Mouse (Mus musculus) stomach, embryonic 15.5 days (tissue): Measurements from ENCODE around the gene Btrc. TPM values are rescaled to one million over a fixed set of nuclear protein-coding genes. Genes with fewer than 3 reads are reported as not detected.
"Not testable (repeated sequence)": the region's sequence is repeated elsewhere in the genome, so short reads cannot be mapped to it uniquely, and the experiment has no call there.

Experiments used
- ATAC-seq: fragments of 200-750 bp; cut with Nextera tagmentation; 2 replicates; pipeline ENCODE4 v1.8.0; 2017; ENCODE audit warnings: low read depth, moderate number of reproducible peaks, moderate TSS enrichment; ENCODE audit not compliant: insufficient read depth, low FRiP score
- H3K27ac ChIP-seq: fragments of 300-500 bp; sonication (generic); 2 replicates; pipeline ENCODE4 v1.5.1; 2015; ENCODE audit warnings: mild to moderate bottlenecking, inconsistent platforms
- H3K27me3 ChIP-seq: fragments of 300-500 bp; sonication (generic); replicated peaks from 2 replicates; pipeline ENCODE4 v1.6.1; 2015; ENCODE audit warnings: inconsistent platforms
- H3K36me3 ChIP-seq: fragments of 300-500 bp; sonication (generic); 2 replicates; pipeline ENCODE4 v1.6.1; 2015; ENCODE audit warnings: inconsistent platforms
- H3K4me1 ChIP-seq: fragments of 300-500 bp; sonication (generic); 2 replicates; pipeline ENCODE4 v1.6.1; 2015; ENCODE audit warnings: inconsistent platforms
- H3K4me2 ChIP-seq: fragments of 300-500 bp; sonication (generic); 2 replicates; pipeline ENCODE4 v1.6.1; 2015; ENCODE audit warnings: mild to moderate bottlenecking, inconsistent platforms
- H3K4me3 ChIP-seq: fragments of 300-500 bp; sonication (generic); replicated peaks from 2 replicates; pipeline ENCODE4 v1.5.1; 2015; ENCODE audit warnings: inconsistent platforms
- H3K9ac ChIP-seq: fragments of 300-500 bp; sonication (generic); 2 replicates; pipeline ENCODE4 v1.6.1; 2015; ENCODE audit warnings: inconsistent platforms
- H3K9me3 ChIP-seq: fragments of 300-500 bp; sonication (generic); 2 replicates; pipeline ENCODE4 v1.6.1; 2016; ENCODE audit warnings: inconsistent platforms
- WGBS: fragments of 180-500 bp; shearing (Covaris S2); methylation state at CpG from one replicate; pipeline ENCODE4 v1.1.7; 2015; 5-methylcytosine and 5-hydroxymethylcytosine counted together
- polyA plus RNA-seq: library from polyadenylated mRNA; unstranded; fragments of >200 nt; fragmentation: Nextera tagmentation; extraction: Ambion mirVana; gene quantifications from 2 replicates; pipeline ENCODE4 v1.2.1, GENCODE M21; 2015

Btrc gene
- polyA plus RNA-seq, 1 experiment from 2014 or later, result 39.4 TPM

DNA sequence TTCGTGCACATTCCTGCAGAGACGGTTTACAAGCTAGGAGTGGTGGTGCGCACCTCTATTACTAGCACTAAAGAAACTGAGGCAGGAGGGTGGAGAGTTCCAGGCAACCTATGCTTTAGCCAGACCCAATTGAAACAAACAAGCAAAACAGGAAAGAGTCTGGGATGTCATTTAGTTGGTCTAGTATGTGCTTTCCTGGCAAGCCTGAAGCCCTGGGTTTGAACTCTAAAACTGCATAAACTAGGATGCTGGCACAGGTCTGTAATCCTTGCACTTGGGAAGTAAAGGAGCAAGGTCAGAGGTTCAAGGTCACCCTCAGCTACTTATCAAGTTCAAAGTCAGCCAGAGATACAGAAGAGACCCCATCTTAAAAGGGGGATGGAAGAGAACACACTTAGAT, 178.5 kb downstream of the Btrc start:
- Histone ChIP-seq H3K9ac (no peak overlapping the region), H3K36me3 (no peaks in the 10 kb centered on the region), H3K4me2 (peak overlapping the region; percentile 89), H3K27ac (no peak overlapping the region), H3K9me3 (no peaks in the 10 kb centered on the region), H3K27me3 (peaks cover 37% of the 10 kb centered on the region), H3K4me3 (peak overlapping the region; percentile 41), H3K4me1 (peaks cover 20% of the 10 kb centered on the region)
- whole genome bisulfite sequencing, result 29% methylated on average over 3 of the region's 3 CpGs
- no peak for ATAC-seq

DNA sequence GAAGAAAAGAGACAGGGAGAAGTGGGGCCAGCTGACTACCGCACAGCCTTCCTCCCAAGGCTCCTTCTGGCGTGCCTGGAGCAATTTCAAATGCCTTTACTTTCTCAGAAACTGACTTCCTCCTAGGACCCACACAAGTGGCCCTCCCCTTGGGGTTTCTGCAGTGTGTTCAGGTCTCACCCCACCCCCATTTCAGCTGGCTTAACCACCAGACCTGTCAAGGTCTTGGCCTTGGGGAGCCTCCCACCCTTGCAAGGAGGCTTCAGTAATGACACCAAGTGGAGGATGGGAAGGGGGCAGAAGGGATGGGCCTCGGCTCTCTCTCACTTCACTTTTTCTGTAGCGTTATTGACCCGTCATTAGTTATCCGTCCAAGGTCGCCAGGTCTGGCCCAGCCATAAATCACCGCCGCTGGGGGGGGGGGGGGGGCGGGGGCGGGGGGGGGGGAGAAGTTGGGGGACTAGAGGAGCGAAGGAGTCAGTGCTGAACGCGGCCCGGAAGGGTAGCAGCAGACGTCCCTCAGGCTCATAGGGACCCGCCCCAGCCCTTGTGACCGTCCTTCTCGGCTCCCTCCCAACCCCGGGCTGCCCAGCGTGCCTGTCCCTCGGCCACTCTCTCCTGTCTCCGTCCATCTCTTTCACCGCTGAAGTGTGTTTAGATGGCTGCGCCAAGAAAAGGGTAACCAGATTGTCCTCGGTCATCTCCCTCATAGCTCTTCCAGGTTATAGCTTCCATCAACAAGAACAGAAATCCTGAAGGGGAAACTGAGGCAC, 180.8 kb downstream of the Btrc start:
- Histone ChIP-seq H3K4me1 (peaks cover 20% of the 10 kb centered on the region), H3K9ac (no peak overlapping the region; the same call in 1 of the 2 replicates), H3K27ac (no peak overlapping the region), H3K36me3 (no peaks in the 10 kb centered on the region), H3K4me2 (peak overlapping the region; percentile 96), H3K27me3 (peaks cover 37% of the 10 kb centered on the region), H3K9me3 (no peaks in the 10 kb centered on the region), H3K4me3 (peak overlapping the region; percentile 46)
- no peak for ATAC-seq
- WGBS, result 2% methylated on average over 17 of the region's 26 CpGs

GRCm38 (mm10) chr19:45544925-45545321, 181.4 kb downstream of the Btrc start:
- no peaks in the 10 kb centered on the region for H3K36me3 ChIP-seq
- H3K9me3 ChIP-seq, result no peaks in the 10 kb centered on the region
- peaks cover 35% of the 10 kb centered on the region for H3K27me3 ChIP-seq
- H3K9ac ChIP-seq, result no peak overlapping the region; the same call in 1 of the 2 replicates
- H3K4me2 ChIP-seq, result peak overlapping the region; percentile 96
- H3K4me1 ChIP-seq, result peaks cover 20% of the 10 kb centered on the region
- under 1% methylated on average over 30 of the region's 30 CpGs for WGBS
- H3K27ac ChIP-seq, result no peak overlapping the region
- peak overlapping the region; percentile 46 for H3K4me3 ChIP-seq
- ATAC-seq, result peak; percentile 56; the same call in 1 of the 2 replicates

- peaks cover 20% of the 10 kb centered on the region; the same call in 1 of the 2 replicates for H3K4me1 ChIP-seq
- not testable (repeated sequence) for H3K36me3 ChIP-seq, H3K9me3 ChIP-seq, H3K4me2 ChIP-seq, H3K27me3 ChIP-seq, H3K27ac ChIP-seq, H3K4me3 ChIP-seq, H3K9ac ChIP-seq
- 0 out of 2 replicates have a peak, but pooled peaks have one; percentile 38 for ATAC-seq
Measured at GRCm38 (mm10) chr19:45548196-45548595, 184.7 kb downstream of the Btrc start.

- H3K9ac ChIP-seq, result no peak overlapping the region
- ATAC-seq, result no peak
- peaks cover 6% of the 10 kb centered on the region; the same call in 1 of the 2 replicates for H3K27me3 ChIP-seq
- 76% methylated on average over 23 of the region's 23 CpGs for WGBS
- no peaks in the 10 kb centered on the region for H3K9me3 ChIP-seq
- peaks cover 16% of the 10 kb centered on the region; the same call in 1 of the 2 replicates for H3K4me1 ChIP-seq
- no peak overlapping the region for H3K4me2 ChIP-seq
- H3K27ac ChIP-seq, result no peak overlapping the region
- no peak overlapping the region for H3K4me3 ChIP-seq
- 0 out of 2 replicates have a peak, but pooled peaks cover 5% of the 10 kb centered on the region for H3K36me3 ChIP-seq
Measured at GRCm38 (mm10) chr19:45549128-45549915, 185.8 kb downstream of the Btrc start.

GRCm38 (mm10) chr19:45549948-45550347, 186.4 kb downstream of the Btrc start:
- WGBS, result 62% methylated on average over 4 of the region's 4 CpGs
- no peak for ATAC-seq
- H3K27me3 ChIP-seq, result peaks cover 6% of the 10 kb centered on the region; the same call in 1 of the 2 replicates
- H3K9ac ChIP-seq, result no peak overlapping the region
- H3K4me2 ChIP-seq, result no peak overlapping the region
- peaks cover 11% of the 10 kb centered on the region; the same call in 1 of the 2 replicates for H3K4me1 ChIP-seq
- H3K27ac ChIP-seq, result no peak overlapping the region
- H3K36me3 ChIP-seq, result peaks cover 10% of the 10 kb centered on the region; the same call in 1 of the 2 replicates
- no peak overlapping the region for H3K4me3 ChIP-seq
- H3K9me3 ChIP-seq, result no peaks in the 10 kb centered on the region

DNA sequence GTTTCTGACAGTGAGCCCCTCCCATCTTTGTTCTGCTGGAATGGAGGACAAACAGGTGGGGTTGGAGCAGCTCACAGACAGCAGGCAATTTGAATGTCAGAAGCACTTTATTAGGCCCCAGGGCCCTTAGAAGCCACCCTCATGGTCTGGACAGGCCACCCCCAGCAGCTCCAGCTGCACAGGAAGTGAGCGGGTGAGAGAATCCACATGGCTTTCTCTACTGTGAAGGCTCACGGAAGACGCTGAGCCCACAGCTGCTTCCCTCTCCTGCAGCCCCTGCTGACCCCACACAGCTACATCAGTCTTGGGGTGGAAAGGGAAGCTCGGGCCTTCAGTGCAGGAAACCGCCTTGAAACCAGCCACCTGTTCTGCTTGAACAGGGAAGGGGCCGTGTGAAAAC, 188.7 kb downstream of the Btrc start:
- Histone ChIP-seq H3K4me3 (no peak overlapping the region), H3K27ac (no peak overlapping the region), H3K9me3 (no peaks in the 10 kb centered on the region), H3K36me3 (peaks cover 13% of the 10 kb centered on the region; the same call in 1 of the 2 replicates), H3K4me1 (peaks cover 11% of the 10 kb centered on the region; the same call in 1 of the 2 replicates), H3K27me3 (no peaks in the 10 kb centered on the region), H3K4me2 (no peak overlapping the region), H3K9ac (no peak overlapping the region)
- 34% methylated on average over 6 of the region's 6 CpGs for WGBS
- peak; percentile 53; the same call in 1 of the 2 replicates for ATAC-seq

GRCm38 (mm10) chr19:45554136-45554535, 190.6 kb downstream of the Btrc start:
- whole genome bisulfite sequencing, result 89% methylated on average over 11 of the region's 11 CpGs

GRCm38 (mm10) chr19:45560153-45560890, 196.8 kb downstream of the Btrc start, which contains the start of the genes Poll and Gm17018:
Gene Poll, minus strand, starts transcription at chr19:45560531.
Gene Gm17018, plus strand, starts transcription at chr19:45560615.
- ATAC-seq, result peak; percentile 79
- Histone ChIP-seq H3K4me1 (peaks cover 16% of the 10 kb centered on the region; the same call in 1 of the 2 replicates), H3K4me2 (peak within 1 kb of the TSS; percentile 87), H3K27me3 (no peaks in the 10 kb centered on the region), H3K9ac (peak within 1 kb of the TSS; percentile 57), H3K9me3 (no peaks in the 10 kb centered on the region), H3K27ac (peak within 1 kb of the TSS; percentile 32), H3K4me3 (peak within 1 kb of the TSS; percentile 63), H3K36me3 (0 out of 2 replicates have a peak, but pooled peaks cover 4% of the 10 kb centered on the region)
- 0% methylated on average over 35 of the region's 35 CpGs for WGBS

More at GRCm38 (mm10) chr19:45554136-45554535, 190.6 kb downstream of the Btrc start:
- no peak overlapping the region for H3K9ac ChIP-seq
- ATAC-seq, result no peak
- H3K27ac ChIP-seq, result no peak overlapping the region
- H3K4me3 ChIP-seq, result no peak overlapping the region
- no peaks in the 10 kb centered on the region for H3K9me3 ChIP-seq
- H3K36me3 ChIP-seq, result peaks cover 16% of the 10 kb centered on the region; the same call in 1 of the 2 replicates
- H3K27me3 ChIP-seq, result no peaks in the 10 kb centered on the region
- peaks cover 11% of the 10 kb centered on the region; the same call in 1 of the 2 replicates for H3K4me1 ChIP-seq
- H3K4me2 ChIP-seq, result no peak overlapping the region

DNA sequence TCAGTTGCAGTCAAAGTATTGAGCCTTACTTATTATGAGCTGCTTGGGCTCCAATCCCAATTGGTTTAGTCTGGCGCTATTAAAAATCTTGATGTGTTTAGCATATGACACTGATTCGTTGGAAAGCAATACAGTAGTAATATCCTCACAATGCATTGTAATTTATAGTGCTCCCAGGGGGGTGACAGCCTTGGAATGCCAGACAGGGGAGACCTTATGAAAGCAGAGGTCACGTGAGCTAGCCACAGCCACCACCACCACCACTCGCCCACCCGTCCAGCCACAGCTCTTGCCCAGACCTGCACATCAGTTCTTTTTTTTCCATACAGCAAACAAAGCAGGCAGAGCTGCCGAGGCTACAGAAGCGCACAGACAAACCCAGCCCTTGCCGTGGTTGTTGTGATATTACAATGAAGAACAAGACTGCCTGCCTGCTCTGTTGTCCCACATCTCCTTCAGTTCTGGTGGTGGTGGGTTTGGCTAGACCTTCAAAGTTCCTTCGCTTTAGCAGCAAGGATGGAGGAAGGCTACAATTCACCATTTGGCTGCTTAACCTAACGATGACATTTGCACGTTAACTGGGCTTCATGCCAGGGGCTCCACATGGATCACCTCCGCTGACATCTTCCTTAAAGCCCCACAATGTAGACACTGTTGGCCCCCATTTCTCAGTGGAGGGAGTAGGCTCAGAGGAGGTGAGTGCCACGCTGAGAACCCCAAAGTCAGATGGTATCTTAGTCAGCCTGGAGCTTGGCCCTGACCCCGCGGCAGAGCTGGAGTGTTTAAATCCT, 202.6 kb downstream of the Btrc start:
- no peak for ATAC-seq
- Histone ChIP-seq H3K4me1 (peaks cover 22% of the 10 kb centered on the region), H3K27ac (no peak overlapping the region), H3K4me3 (no peak overlapping the region), H3K9me3 (no peaks in the 10 kb centered on the region), H3K9ac (no peak overlapping the region), H3K36me3 (no peaks in the 10 kb centered on the region), H3K4me2 (no peak overlapping the region), H3K27me3 (no peaks in the 10 kb centered on the region)
- WGBS, result 43% methylated on average over 15 of the region's 15 CpGs
